Mouse (Mus musculus): Measurements from ENCODE around the gene Rnf39. TPM values are rescaled to one million over a fixed set of nuclear protein-coding genes. Genes with fewer than 3 reads are reported as not detected.

The Rnf39 gene
- total and polyA plus RNA-seq, 3 experiments: 0.18 TPM; not detected in 2

- no peak overlapping the region for H3K4me3 ChIP-seq (ENCODE audit: control insufficient read depth in 1 of 2, insufficient read depth in 1 of 2, low read depth in 2 of 2, low read length in 2 of 2)
- H3K27me3 ChIP-seq (ENCODE audit: control insufficient read depth in 1 of 2, insufficient read depth in 2 of 2, low read length in 2 of 2): peaks cover 6 to 7% of the 10 kb centered on the region in 2 experiments
- H3K4me1 ChIP-seq (ENCODE audit: control insufficient read depth in 1 of 2, insufficient read depth in 2 of 2, low read length in 2 of 2): no peaks in the 10 kb centered on the region
- H3K9me3 ChIP-seq (replicated peaks; ENCODE audit: insufficient read depth, low read length): no peaks in the 10 kb centered on the region
- H3K27ac ChIP-seq (ENCODE audit: control insufficient read depth, low read depth, low read length): no peak overlapping the region
- no peaks in the 10 kb centered on the region for H3K79me2 ChIP-seq (ENCODE audit: control insufficient read depth, insufficient read depth, low read length, poor library complexity)
- no peaks in the 10 kb centered on the region for H3K36me3 ChIP-seq (ENCODE audit: control insufficient read depth in 1 of 2, insufficient read depth in 2 of 2, low read length in 2 of 2)
- no peak for TF ChIP-seq MYC (IDR thresholded peaks at IDR 0.05; ENCODE audit: low read depth, low read length)
- peak; percentile 53 for TF ChIP-seq ZC3H11A (IDR thresholded peaks at IDR 0.05; ENCODE audit: low read depth, low read length)
- peak; percentile 51; the same call in 1 of the 2 replicates for TF ChIP-seq ZNF384 (IDR thresholded peaks at IDR 0.05; ENCODE audit: low read depth, low read length)
- TF ChIP-seq CTCF (IDR thresholded peaks at IDR 0.05 in 2 of 3, conservative IDR thresholded peaks at IDR 0.05 in 1 of 3; ENCODE audit: control insufficient read depth in 1 of 3, insufficient read depth in 1 of 3, low read depth in 2 of 3, low read length in 3 of 3, poor library complexity in 1 of 3, severe bottlenecking in 1 of 3): peak; percentile 65 to 72 (median 70)
- peak; percentile 79 for TF ChIP-seq SMC3 (IDR thresholded peaks at IDR 0.05; ENCODE audit: low read depth, low read length)
- peak; percentile 31 for TF ChIP-seq RAD21 (IDR thresholded peaks at IDR 0.05; ENCODE audit: low read depth, low read length)
- no peak for TF ChIP-seq JUND (IDR thresholded peaks at IDR 0.05; ENCODE audit: low read depth, low read length)
- no peak for TF ChIP-seq SIN3A (IDR thresholded peaks at IDR 0.05; ENCODE audit: low read length)
- H3K9ac ChIP-seq (ENCODE audit: control insufficient read depth, low read depth, low read length, poor library complexity, severe bottlenecking): no peak overlapping the region
- peak; percentile 79 for DNase-seq (ENCODE audit: low read depth, low spot score)
Observed at GRCm38 (mm10) chr17:36914108-36914507, 28.6 kb upstream of the Rnf39 start.

DNA sequence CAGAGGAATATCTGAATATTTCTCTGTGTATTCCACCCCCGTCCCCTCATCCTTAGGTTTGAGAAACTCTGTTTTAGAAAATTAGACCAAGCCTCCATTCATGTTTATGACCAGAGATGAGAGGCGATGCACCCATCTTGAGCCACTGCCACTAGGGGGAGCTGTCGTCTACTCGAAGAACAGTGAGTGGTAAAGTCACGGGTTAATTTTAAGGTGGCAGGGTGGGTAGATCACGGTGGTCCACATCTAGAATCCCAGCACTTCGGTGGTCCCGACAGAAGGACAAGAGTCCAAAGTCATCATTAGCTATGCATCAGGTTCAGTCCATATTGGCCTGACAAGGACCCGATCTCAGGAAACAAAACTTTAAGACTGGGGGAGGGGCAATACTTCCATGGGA lies 27.6 kb upstream of the Rnf39 start:
- no peaks in the 10 kb centered on the region for H3K9me3 ChIP-seq (replicated peaks; ENCODE audit: insufficient read depth, low read length)
- no peak overlapping the region for H3K9ac ChIP-seq (ENCODE audit: control insufficient read depth, low read depth, low read length, poor library complexity, severe bottlenecking)
- peaks cover 6 to 7% of the 10 kb centered on the region in 2 experiments for H3K27me3 ChIP-seq (ENCODE audit: control insufficient read depth in 1 of 2, insufficient read depth in 2 of 2, low read length in 2 of 2)
- H3K4me1 ChIP-seq (ENCODE audit: control insufficient read depth in 1 of 2, insufficient read depth in 2 of 2, low read length in 2 of 2): no peaks in the 10 kb centered on the region
- peak; percentile 49 for TF ChIP-seq ZC3H11A (IDR thresholded peaks at IDR 0.05; ENCODE audit: low read depth, low read length)
- TF ChIP-seq TBP (IDR thresholded peaks at IDR 0.05; ENCODE audit: low read depth, low read length): no peak
- peak; percentile 64 for TF ChIP-seq SMC3 (IDR thresholded peaks at IDR 0.05; ENCODE audit: low read depth, low read length)
- TF ChIP-seq GATA1 (IDR thresholded peaks at IDR 0.05; ENCODE audit: low read depth, low read length): no peak
- TF ChIP-seq CTCF (IDR thresholded peaks at IDR 0.05 in 2 of 3, conservative IDR thresholded peaks at IDR 0.05 in 1 of 3; ENCODE audit: control insufficient read depth in 1 of 3, insufficient read depth in 1 of 3, low read depth in 2 of 3, low read length in 3 of 3, poor library complexity in 1 of 3, severe bottlenecking in 1 of 3): peak; percentile 59 to 73 (median 69)
- TF ChIP-seq JUND (IDR thresholded peaks at IDR 0.05; ENCODE audit: low read depth, low read length): 0 out of 2 replicates have a peak, but pooled peaks have one; percentile 18
- peak; percentile 58 for TF ChIP-seq RAD21 (IDR thresholded peaks at IDR 0.05; ENCODE audit: low read depth, low read length)
- no peak overlapping the region for H3K4me3 ChIP-seq (ENCODE audit: control insufficient read depth in 1 of 2, insufficient read depth in 1 of 2, low read depth in 2 of 2, low read length in 2 of 2)
- DNase-seq (ENCODE audit: low read depth, low spot score): peak; percentile 59
- no peaks in the 10 kb centered on the region for H3K79me2 ChIP-seq (ENCODE audit: control insufficient read depth, insufficient read depth, low read length, poor library complexity)
- H3K27ac ChIP-seq (ENCODE audit: control insufficient read depth, low read depth, low read length): no peak overlapping the region
- no peaks in the 10 kb centered on the region for H3K36me3 ChIP-seq (ENCODE audit: control insufficient read depth in 1 of 2, insufficient read depth in 2 of 2, low read length in 2 of 2)

DNA sequence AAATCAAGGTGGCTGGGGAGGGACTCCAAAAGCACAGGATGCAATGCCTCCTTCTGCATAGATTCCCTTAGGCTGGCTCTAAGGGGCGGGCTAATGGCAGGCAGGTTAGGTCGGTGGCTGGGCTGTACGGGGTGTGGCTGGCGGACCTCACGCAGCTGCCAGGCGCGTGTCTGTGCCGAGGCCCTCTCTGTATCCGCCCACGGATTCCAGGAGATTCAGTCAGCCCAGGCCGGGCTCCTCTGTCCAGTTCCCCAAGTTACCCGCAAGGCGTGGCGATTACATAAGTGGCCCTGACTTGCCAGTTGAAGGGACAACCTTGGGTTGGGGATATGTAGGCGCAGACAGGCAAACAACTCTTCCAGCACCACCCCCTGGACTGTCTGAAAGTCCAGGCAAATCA lies 22.5 kb upstream of the Rnf39 start:
- Histone ChIP-seq H3K27me3 (ENCODE audit: control insufficient read depth in 1 of 2, insufficient read depth in 2 of 2, low read length in 2 of 2) (peaks cover 5 to 9% of the 10 kb centered on the region in 2 experiments), H3K4me1 (ENCODE audit: control insufficient read depth in 1 of 2, insufficient read depth in 2 of 2, low read length in 2 of 2) (no peaks in the 10 kb centered on the region), H3K9me3 (replicated peaks; ENCODE audit: insufficient read depth, low read length) (no peaks in the 10 kb centered on the region), H3K4me3 (ENCODE audit: control insufficient read depth in 1 of 2, insufficient read depth in 1 of 2, low read depth in 2 of 2, low read length in 2 of 2) (no peak overlapping the region), H3K79me2 (ENCODE audit: control insufficient read depth, insufficient read depth, low read length, poor library complexity) (no peaks in the 10 kb centered on the region), H3K9ac (ENCODE audit: control insufficient read depth, low read depth, low read length, poor library complexity, severe bottlenecking) (no peak overlapping the region), H3K27ac (ENCODE audit: control insufficient read depth, low read depth, low read length) (no peak overlapping the region), H3K36me3 (ENCODE audit: control insufficient read depth in 1 of 2, insufficient read depth in 2 of 2, low read length in 2 of 2) (no peaks in the 10 kb centered on the region)
- DNase-seq (ENCODE audit: low read depth, low spot score): no peak
- no peak for TF ChIP-seq BHLHE40 (IDR thresholded peaks at IDR 0.05; ENCODE audit: borderline replicate concordance, low read depth, low read length)

All from MEL (cell line).